Mouse (Mus musculus): Measurements from ENCODE around the gene Slx4ip. TPM values are rescaled to one million over a fixed set of nuclear protein-coding genes. Genes with fewer than 3 reads are reported as not detected.
A peak's percentile ranks its signal among the peaks of the same experiment; 100 is the strongest.
"Not testable (repeated sequence)": the region's sequence is repeated elsewhere in the genome, so short reads cannot be mapped to it uniquely, and the experiment has no call there.

Slx4ip gene
- 2.1 and 3.3 TPM in 2 replicates for polyA plus RNA-seq (2012; ENCODE audit: insufficient read depth, insufficient read length, missing spikeins)

- peak within 1 kb of the TSS; percentile 99 for H3K27ac ChIP-seq (replicated peaks; ENCODE audit: low read depth, low read length)
- peak within 1 kb of the TSS; percentile 89 for H3K4me3 ChIP-seq (ENCODE audit: insufficient read depth, low read depth, low read length)
- H3K4me1 ChIP-seq (ENCODE audit: control insufficient read depth, insufficient read depth, insufficient read length, low read length), result no peaks in the 10 kb centered on the region
These were observed at the start of gene Slx4ip, which contains the start of the genes AL731706.1 and Mkks for GRCm38 (mm10) chr2:136891068-136891950. Gene Slx4ip (plus strand): TSS chr2:136891218. Gene AL731706.1 (minus strand): TSS chr2:136891389. Gene Mkks (minus strand): TSS chr2:136891389.

GRCm38 (mm10) chr2:136850366-136850765 lies 40.7 kb upstream of the Slx4ip start:
- no peak overlapping the region for H3K27ac ChIP-seq (replicated peaks; ENCODE audit: low read depth, low read length)
- H3K4me1 ChIP-seq (ENCODE audit: control insufficient read depth, insufficient read depth, insufficient read length, low read length), result no peaks in the 10 kb centered on the region
- no peak overlapping the region for H3K4me3 ChIP-seq (ENCODE audit: insufficient read depth, low read depth, low read length)

GRCm38 (mm10) chr2:136854543-136855388 lies 36.3 kb upstream of the Slx4ip start:
- Histone ChIP-seq H3K4me1 (ENCODE audit: control insufficient read depth, insufficient read depth, insufficient read length, low read length) (no peaks in the 10 kb centered on the region), H3K4me3 (ENCODE audit: insufficient read depth, low read depth, low read length) (no peak overlapping the region), H3K27ac (replicated peaks; ENCODE audit: low read depth, low read length) (no peak overlapping the region)

- Histone ChIP-seq H3K27ac (replicated peaks; ENCODE audit: low read depth, low read length) (no peak within 1 kb of the TSS), H3K4me3 (ENCODE audit: insufficient read depth, low read depth, low read length) (no peak within 1 kb of the TSS), H3K4me1 (ENCODE audit: control insufficient read depth, insufficient read depth, insufficient read length, low read length) (no peaks in the 10 kb centered on the region)
These were observed 5.4 kb upstream of the Slx4ip start, which contains the start of gene AL731706.2 for GRCm38 (mm10) chr2:136885579-136885978. Gene AL731706.2 (minus strand): TSS chr2:136885679.

GRCm38 (mm10) chr2:136886846-136887245 lies 4.2 kb upstream of the Slx4ip start:
- Histone ChIP-seq H3K27ac (replicated peaks; ENCODE audit: low read depth, low read length) (no peak overlapping the region), H3K4me1 (ENCODE audit: control insufficient read depth, insufficient read depth, insufficient read length, low read length) (no peaks in the 10 kb centered on the region), H3K4me3 (ENCODE audit: insufficient read depth, low read depth, low read length) (no peak overlapping the region)

GRCm38 (mm10) chr2:136890716-136891067 lies 326 bp upstream of the Slx4ip start:
- H3K4me3 ChIP-seq (ENCODE audit: insufficient read depth, low read depth, low read length), result peak overlapping the region; percentile 89
- peak overlapping the region; percentile 99 for H3K27ac ChIP-seq (replicated peaks; ENCODE audit: low read depth, low read length)
- not testable (repeated sequence) for H3K4me1 ChIP-seq (ENCODE audit: control insufficient read depth, insufficient read depth, insufficient read length, low read length)

GRCm38 (mm10) chr2:136891951-136892371 lies 943 bp downstream of the Slx4ip start:
- no peaks in the 10 kb centered on the region for H3K4me1 ChIP-seq (ENCODE audit: control insufficient read depth, insufficient read depth, insufficient read length, low read length)
- H3K27ac ChIP-seq (replicated peaks; ENCODE audit: low read depth, low read length), result peak overlapping the region; percentile 87
- H3K4me3 ChIP-seq (ENCODE audit: insufficient read depth, low read depth, low read length), result peak overlapping the region; percentile 89

GRCm38 (mm10) chr2:136894494-136894893 lies 3.5 kb downstream of the Slx4ip start:
- Histone ChIP-seq H3K27ac (replicated peaks; ENCODE audit: low read depth, low read length) (no peak overlapping the region), H3K4me1 (ENCODE audit: control insufficient read depth, insufficient read depth, insufficient read length, low read length) (no peaks in the 10 kb centered on the region; the same call in 1 of the 2 replicates)

GRCm38 (mm10) chr2:136896131-136896530 lies 5.1 kb downstream of the Slx4ip start:
- Histone ChIP-seq H3K4me1 (ENCODE audit: control insufficient read depth, insufficient read depth, insufficient read length, low read length) (no peaks in the 10 kb centered on the region; the same call in 1 of the 2 replicates), H3K27ac (replicated peaks; ENCODE audit: low read depth, low read length) (no peak overlapping the region), H3K4me3 (ENCODE audit: insufficient read depth, low read depth, low read length) (no peak overlapping the region)

More at GRCm38 (mm10) chr2:136894494-136894893, 3.5 kb downstream of the Slx4ip start:
- no peak overlapping the region for H3K4me3 ChIP-seq (ENCODE audit: insufficient read depth, low read depth, low read length)

- H3K4me1 ChIP-seq (ENCODE audit: control insufficient read depth, insufficient read depth, insufficient read length, low read length), result no peaks in the 10 kb centered on the region
- H3K27ac ChIP-seq (replicated peaks; ENCODE audit: low read depth, low read length), result no peak overlapping the region
These were observed 17.6 kb downstream of the Slx4ip start for GRCm38 (mm10) chr2:136908596-136908995.

GRCm38 (mm10) chr2:136909298-136909697 lies 18.3 kb downstream of the Slx4ip start:
- Histone ChIP-seq H3K27ac (replicated peaks; ENCODE audit: low read depth, low read length) (no peak overlapping the region), H3K4me1 (ENCODE audit: control insufficient read depth, insufficient read depth, insufficient read length, low read length) (no peaks in the 10 kb centered on the region), H3K4me3 (ENCODE audit: insufficient read depth, low read depth, low read length) (no peak overlapping the region)

More at GRCm38 (mm10) chr2:136908596-136908995, 17.6 kb downstream of the Slx4ip start:
- no peak overlapping the region for H3K4me3 ChIP-seq (ENCODE audit: insufficient read depth, low read depth, low read length)

GRCm38 (mm10) chr2:136911958-136912411 lies 21.0 kb downstream of the Slx4ip start:
- Histone ChIP-seq H3K4me3 (ENCODE audit: insufficient read depth, low read depth, low read length) (no peak overlapping the region), H3K27ac (replicated peaks; ENCODE audit: low read depth, low read length) (peak overlapping the region; percentile 1), H3K4me1 (ENCODE audit: control insufficient read depth, insufficient read depth, insufficient read length, low read length) (no peaks in the 10 kb centered on the region)

- Histone ChIP-seq H3K27ac (replicated peaks; ENCODE audit: low read depth, low read length) (no peak overlapping the region), H3K4me3 (ENCODE audit: insufficient read depth, low read depth, low read length) (no peak overlapping the region), H3K4me1 (ENCODE audit: control insufficient read depth, insufficient read depth, insufficient read length, low read length) (no peaks in the 10 kb centered on the region)
These were observed 22.0 kb downstream of the Slx4ip start for GRCm38 (mm10) chr2:136913021-136913420.

GRCm38 (mm10) chr2:136914334-136914902 lies 23.4 kb downstream of the Slx4ip start:
- no peak overlapping the region for H3K4me3 ChIP-seq (ENCODE audit: insufficient read depth, low read depth, low read length)
- no peak overlapping the region for H3K27ac ChIP-seq (replicated peaks; ENCODE audit: low read depth, low read length)
- H3K4me1 ChIP-seq (ENCODE audit: control insufficient read depth, insufficient read depth, insufficient read length, low read length), result no peaks in the 10 kb centered on the region
